In the genomic region with DNA sequence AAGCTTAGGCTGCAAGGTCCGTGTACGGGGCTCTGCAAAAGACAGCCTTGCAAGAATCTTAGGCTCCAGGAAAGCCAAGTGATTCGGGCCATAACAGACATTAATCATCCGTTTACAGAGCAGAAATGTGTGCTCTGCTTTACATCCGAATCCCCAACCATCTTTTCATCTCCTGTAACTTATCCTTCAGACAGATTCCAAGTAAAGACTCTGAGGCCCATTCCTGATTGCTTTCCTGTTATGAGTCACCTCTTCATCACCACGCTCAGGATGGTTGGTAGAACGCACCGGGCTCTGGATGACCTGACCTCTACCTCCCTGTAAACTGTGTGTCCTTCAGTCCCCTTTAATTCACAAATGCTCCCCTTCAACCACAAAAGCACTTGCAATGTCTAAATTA, we compare ENCODE assay signal across 22 mouse cellular contexts.
A peak's percentile ranks its signal among the peaks of the same experiment; 100 is the strongest.
DNase-seq lines count a peak whose midpoint lies in the region; ATAC-seq lines count a peak whose summit lies in the region.
"Had no signal": no experiment of that assay in that cellular context is flagged by ENCODE, and none has a peak within 500 bp of the region (broad histone marks: within the 10 kb centered on the region; RNA-seq: fewer than 3 reads in every experiment).

No protein-coding gene starts in this region.

- H3K36me3 ChIP-seq in heart, embryonic 15.5 days: no peaks in the 10 kb centered on the region
- no peaks in the 10 kb centered on the region for H3K36me3 ChIP-seq in heart, embryonic 12.5 days
- H3K36me3 ChIP-seq in intestine, embryonic 15.5 days: no peaks in the 10 kb centered on the region
- no peaks in the 10 kb centered on the region for H3K36me3 ChIP-seq in stomach, embryonic 16.5 days (ENCODE audit: control insufficient read depth, insufficient read depth, low read length)
- H3K36me3 ChIP-seq: forebrain, embryonic 12.5 days; G1E; hindbrain, embryonic 13.5 days had no signal

- DNase-seq in NIH3T3 (ENCODE audit: low read depth): peak; percentile 51
- no peak for DNase-seq in layer of hippocampus, postnatal 36 days
- no peak for DNase-seq in gastrocnemius, postnatal 4 days (ENCODE audit: low spot score in 2 of 2)
- no peak for DNase-seq in embryo, embryonic 10 days (ENCODE audit: low spot score)
- DNase-seq: adrenal gland, adult 8-10 months; B cell, adult 2 months; cerebellum, adult 11 months; cerebellum, adult 9-10 months; cerebellum, postnatal 36 days; gastrocnemius, postnatal 10 days; heart, postnatal 14 days; kidney, adult 11 months had no signal

- H3K4me1 ChIP-seq in heart, embryonic 15.5 days (replicated peaks): peaks cover 63% of the 10 kb centered on the region
- H3K4me1 ChIP-seq in heart, embryonic 12.5 days (replicated peaks): peaks cover 79% of the 10 kb centered on the region
- H3K4me1 ChIP-seq in intestine, embryonic 15.5 days (replicated peaks): peaks cover 3% of the 10 kb centered on the region
- H3K4me1 ChIP-seq in stomach, embryonic 16.5 days (ENCODE audit: control insufficient read depth, insufficient read depth, low read length): peaks cover 4% of the 10 kb centered on the region; the same call in 1 of the 2 replicates
- H3K4me1 ChIP-seq: forebrain, embryonic 12.5 days had no signal

- H3K27me3 ChIP-seq in heart, embryonic 15.5 days: no peaks in the 10 kb centered on the region
- no peaks in the 10 kb centered on the region for H3K27me3 ChIP-seq in heart, embryonic 12.5 days (replicated peaks)
- no peaks in the 10 kb centered on the region for H3K27me3 ChIP-seq in intestine, embryonic 15.5 days (replicated peaks)
- H3K27me3 ChIP-seq in stomach, embryonic 16.5 days (ENCODE audit: control insufficient read depth, insufficient read depth, low read length): no peaks in the 10 kb centered on the region
- H3K27me3 ChIP-seq: forebrain, embryonic 12.5 days; hindbrain, embryonic 13.5 days had no signal

- no peak overlapping the region for H3K4me2 ChIP-seq in heart, embryonic 15.5 days
- no peak overlapping the region for H3K4me2 ChIP-seq in heart, embryonic 12.5 days
- no peak overlapping the region for H3K4me2 ChIP-seq in intestine, embryonic 15.5 days (replicated peaks)
- no peak overlapping the region for H3K4me2 ChIP-seq in stomach, embryonic 16.5 days (ENCODE audit: low read depth, low read length)
- H3K4me2 ChIP-seq: forebrain, embryonic 12.5 days; hindbrain, embryonic 13.5 days had no signal

- H3K4me3 ChIP-seq in heart, embryonic 15.5 days: no peak overlapping the region
- no peak overlapping the region for H3K4me3 ChIP-seq in heart, embryonic 12.5 days
- no peak overlapping the region for H3K4me3 ChIP-seq in intestine, embryonic 15.5 days (replicated peaks)
- no peak overlapping the region for H3K4me3 ChIP-seq in stomach, embryonic 16.5 days (replicated peaks; ENCODE audit: low read length)
- H3K4me3 ChIP-seq: forebrain, embryonic 12.5 days; hindbrain, embryonic 13.5 days had no signal

- 50% methylated on average over 8 of the region's 8 CpGs for WGBS in heart, embryonic 15.5 days
- WGBS in heart, embryonic 12.5 days: 43% methylated on average over 8 of the region's 8 CpGs
- WGBS in intestine, embryonic 15.5 days: 41% methylated on average over 8 of the region's 8 CpGs
- WGBS in stomach, embryonic 16.5 days: 48% methylated on average over 8 of the region's 8 CpGs

- H3K9ac ChIP-seq in heart, embryonic 15.5 days: no peak overlapping the region
- H3K9ac ChIP-seq in heart, embryonic 12.5 days: no peak overlapping the region
- no peak overlapping the region for H3K9ac ChIP-seq in intestine, embryonic 15.5 days
- H3K9ac ChIP-seq in stomach, embryonic 16.5 days (ENCODE audit: low read length): no peak overlapping the region
- H3K9ac ChIP-seq: forebrain, embryonic 12.5 days; hindbrain, embryonic 13.5 days had no signal

- no peak for ATAC-seq in heart, embryonic 15.5 days (replicated peaks; ENCODE audit: insufficient number of reproducible peaks, insufficient read depth, low FRiP score, low read depth)
- no peak for ATAC-seq in heart, embryonic 12.5 days (ENCODE audit: insufficient number of reproducible peaks, low FRiP score)
- ATAC-seq in intestine, embryonic 15.5 days: peak; percentile 31; the same call in 1 of the 2 replicates
- ATAC-seq in stomach, embryonic 16.5 days (ENCODE audit: insufficient read depth, low FRiP score): no peak
- ATAC-seq: CD4-positive, CD25-positive, alpha-beta regulatory T cell, adult 4 months; forebrain, embryonic 16.5 days; hindbrain, postnatal 0 days had no signal

- 0 out of 2 replicates have a peak overlapping the region, but pooled peaks have one; percentile 16 for H3K27ac ChIP-seq in heart, embryonic 15.5 days
- no peak overlapping the region for H3K27ac ChIP-seq in heart, embryonic 12.5 days (ENCODE audit: poor library complexity, severe bottlenecking)
- no peak overlapping the region; the same call in 1 of the 2 replicates for H3K27ac ChIP-seq in intestine, embryonic 15.5 days
- peak overlapping the region; percentile 24; the same call in 1 of the 2 replicates for H3K27ac ChIP-seq in stomach, embryonic 16.5 days (ENCODE audit: low read length)
- H3K27ac ChIP-seq: forebrain, embryonic 12.5 days; hindbrain, embryonic 13.5 days; hindbrain, postnatal 0 days had no signal

- no peaks in the 10 kb centered on the region for H3K9me3 ChIP-seq in heart, embryonic 15.5 days (replicated peaks)
- H3K9me3 ChIP-seq in heart, embryonic 12.5 days (replicated peaks): no peaks in the 10 kb centered on the region
- H3K9me3 ChIP-seq in intestine, embryonic 15.5 days: no peaks in the 10 kb centered on the region
- H3K9me3 ChIP-seq in stomach, embryonic 16.5 days (replicated peaks; ENCODE audit: control insufficient read depth, low read length): no peaks in the 10 kb centered on the region
- H3K9me3 ChIP-seq: forebrain, embryonic 12.5 days; hindbrain, embryonic 13.5 days had no signal

Comparison
In these comparisons a context has a peak if more than half of its experiments do, and no peak if none do; other contexts are left out.
1. H3K27ac ChIP-seq: peak in heart, embryonic 15.5 days (single experiment) and stomach, embryonic 16.5 days (single experiment); none in heart, embryonic 12.5 days (single experiment) and intestine, embryonic 15.5 days (single experiment).